Mouse (Mus musculus) layer of hippocampus, adult 18-20 months (tissue): ENCODE data around the gene Klhdc7a. TPM values are rescaled to one million over a fixed set of nuclear protein-coding genes. Genes with fewer than 3 reads are reported as not detected.
"Not testable (repeated sequence)": the region's sequence is repeated elsewhere in the genome, so short reads cannot be mapped to it uniquely, and the experiment has no call there.

Experiments
- DNase-seq, 2 experiments: peaks; one replicate each; pipeline ENCODE4 v3.0.0; 2022; ENCODE audit warnings: low spot score in 2 of 2
- long read RNA-seq: library from polyadenylated mRNA; stranded (forward); transcript quantifications from one replicate; pipeline ENCODE4 v2.0.0, GENCODE M21; 2021
- total RNA-seq, 2 experiments: library from RNA; stranded (reverse); gene quantifications; 2 replicates each; pipeline ENCODE4 v1.2.3; 2021

The Klhdc7a gene
- total RNA-seq = 10 to 100 TPM; 10.1 to 11.1 TPM
- long read RNA-seq, full-length matches to known transcripts = 3 of 4 reads
- long read RNA-seq, partial matches to known transcripts = 0 of 4 reads
- long read RNA-seq, other reads (novel, unspliced or antisense) = 1 of 4 reads

DNA sequence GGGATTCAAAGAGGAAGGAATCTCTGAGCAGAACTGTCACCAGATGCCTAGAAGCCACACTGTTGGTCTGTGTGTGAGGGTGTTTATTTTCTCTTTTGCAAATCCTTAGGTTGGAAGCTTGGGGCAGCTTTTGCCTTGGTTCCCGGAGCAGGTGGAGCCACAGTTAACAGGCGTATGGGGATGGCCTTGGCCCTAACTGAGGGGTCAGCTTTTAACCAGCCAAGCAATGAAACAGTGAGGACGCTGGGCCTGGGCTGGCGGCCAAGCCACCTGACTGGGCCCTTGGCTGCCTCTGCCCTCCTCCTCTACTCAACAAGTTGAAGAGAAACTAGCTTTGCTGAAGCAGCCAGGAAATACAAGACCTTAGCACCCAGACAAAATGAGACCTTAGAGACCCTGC lies at the start of gene Klhdc7a:
Klhdc7a (minus strand) TSS at position 105 of the 400 bp plus-strand sequence.
- peak; percentile 45 to 68 for DNase-seq

DNA sequence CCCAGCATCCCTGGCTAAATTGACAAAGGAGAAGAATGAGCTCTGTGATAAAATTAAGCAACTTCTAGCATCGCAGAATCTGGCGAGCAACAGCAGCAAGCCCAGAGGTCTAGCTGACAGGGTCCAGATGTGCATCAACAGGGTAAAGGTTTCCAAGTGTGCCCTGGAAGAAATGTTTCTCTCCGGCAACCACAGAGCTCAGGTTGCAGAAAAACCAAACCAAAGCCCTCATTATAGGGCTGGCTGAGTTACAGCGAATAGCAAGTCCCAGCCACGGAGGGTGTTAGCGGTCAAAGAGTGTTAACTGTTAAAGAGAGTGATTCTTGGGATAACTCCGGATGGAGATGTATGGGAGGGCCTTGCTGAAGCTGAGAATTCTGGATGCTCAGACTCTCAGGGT lies 48.1 kb upstream of the Klhdc7a start:
- no peak for DNase-seq

DNA sequence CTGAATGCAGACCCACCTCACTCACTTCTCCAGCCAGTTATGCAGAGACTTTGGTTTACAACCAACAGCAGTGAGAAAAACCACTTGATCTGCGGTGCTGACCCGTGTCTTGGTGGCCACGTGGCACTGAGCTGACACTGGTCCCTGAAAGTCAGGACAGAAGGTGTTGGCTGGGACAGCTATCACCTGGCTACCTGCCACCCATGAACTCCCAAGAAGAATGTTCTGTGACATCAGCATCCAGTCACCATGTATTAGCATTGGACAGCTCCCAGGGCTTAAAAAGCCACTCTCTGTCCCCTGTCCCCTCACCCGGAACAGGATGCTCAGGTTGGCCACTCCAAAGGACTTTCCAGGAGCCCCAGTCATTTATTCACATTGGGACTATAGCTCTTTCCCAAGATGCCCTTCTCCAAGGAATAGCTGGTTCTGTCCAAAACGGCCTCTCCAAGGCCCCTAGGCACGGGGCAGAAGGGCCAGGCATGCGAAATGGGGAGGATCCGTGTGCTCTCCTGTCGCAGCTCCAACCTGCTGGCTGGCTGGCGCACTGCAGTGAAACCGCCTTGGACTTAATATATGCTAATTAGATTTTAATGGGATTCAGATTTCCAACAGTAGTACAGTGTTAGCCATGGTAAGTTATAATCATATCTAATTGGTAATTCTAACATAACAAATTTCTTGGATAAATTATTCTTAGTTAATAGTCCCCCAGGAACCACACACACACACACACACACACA lies 43.1 kb upstream of the Klhdc7a start:
- no peak for DNase-seq

DNA sequence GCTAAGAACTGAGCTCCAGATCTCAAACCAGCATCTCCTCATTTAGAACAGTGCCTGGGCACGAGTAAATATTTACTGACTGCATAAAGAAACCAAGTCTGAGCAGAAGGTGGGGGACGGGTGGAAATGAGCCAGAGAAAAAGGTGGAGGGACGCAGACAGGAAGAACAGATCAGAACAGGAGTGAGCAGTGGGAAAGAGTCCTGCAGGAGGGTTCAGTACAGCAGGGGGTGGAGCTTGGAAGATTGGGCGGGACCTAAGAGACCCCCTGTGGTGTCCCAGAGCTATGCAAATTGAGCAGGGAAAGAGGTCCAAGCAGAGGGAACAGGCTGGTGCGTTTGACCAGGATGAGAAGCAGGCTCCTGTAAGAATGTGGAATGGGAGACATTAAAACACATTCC lies 37.1 kb upstream of the Klhdc7a start:
- no peak for DNase-seq

DNA sequence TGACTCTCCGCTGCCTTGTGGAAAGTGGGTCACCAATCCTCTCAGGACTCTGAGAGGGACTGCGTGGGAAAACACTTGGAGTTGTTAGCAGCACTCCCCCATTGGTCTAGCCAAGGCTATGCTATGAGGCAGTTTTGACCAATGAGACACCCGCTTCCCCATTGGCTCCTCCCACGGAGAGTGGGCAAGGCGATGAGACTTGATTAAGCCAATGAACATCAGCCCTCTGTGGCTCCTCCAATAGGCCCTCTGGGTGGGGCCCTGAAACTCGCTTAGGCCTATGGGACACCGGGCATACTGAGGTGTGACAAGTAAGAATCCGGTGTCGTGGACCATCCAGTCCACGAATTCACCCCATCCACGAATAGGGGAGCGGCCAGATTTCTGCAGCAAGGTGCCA lies 36.3 kb upstream of the Klhdc7a start:
- DNase-seq = peak; percentile 45 to 57

DNA sequence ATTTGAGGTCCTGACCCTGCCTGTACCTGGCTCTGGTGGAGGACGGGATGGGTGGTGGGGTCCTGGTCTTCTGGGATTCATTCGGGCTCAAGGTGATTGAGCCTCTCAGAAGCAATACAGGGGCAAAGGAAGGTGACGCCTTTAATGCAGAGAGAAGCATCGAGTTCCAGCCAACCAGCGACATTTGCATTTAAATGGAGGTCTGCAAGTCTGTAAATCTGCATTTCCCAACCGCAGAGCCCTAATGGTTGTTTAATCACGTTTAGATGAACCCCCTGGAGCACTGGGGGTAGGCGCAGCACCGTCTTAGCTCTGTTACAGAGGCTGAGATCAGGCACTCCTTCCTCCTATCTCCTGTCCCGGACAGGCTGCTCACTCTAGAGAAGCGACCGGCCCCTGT lies 34.2 kb upstream of the Klhdc7a start:
- no peak for DNase-seq

DNA sequence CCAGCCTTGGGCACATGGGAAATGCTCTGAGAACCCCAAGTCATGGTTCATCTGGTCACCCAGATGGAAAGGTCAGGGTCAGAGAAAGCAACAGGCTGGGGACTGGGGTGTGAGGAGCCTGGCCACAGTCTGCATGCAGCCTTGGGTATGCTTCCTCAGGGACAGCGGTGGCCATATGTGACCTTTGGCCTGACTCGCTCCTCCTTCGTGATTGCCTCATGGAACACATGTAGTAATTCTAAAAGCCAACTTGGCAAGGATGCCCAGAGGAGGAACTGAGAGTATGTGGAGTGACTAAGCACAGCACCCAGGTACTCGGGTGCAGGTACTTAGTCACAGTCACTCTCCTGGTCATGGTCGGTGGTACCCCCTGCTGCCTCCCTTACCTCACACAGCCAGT lies 33.1 kb upstream of the Klhdc7a start:
- DNase-seq = no peak

DNA sequence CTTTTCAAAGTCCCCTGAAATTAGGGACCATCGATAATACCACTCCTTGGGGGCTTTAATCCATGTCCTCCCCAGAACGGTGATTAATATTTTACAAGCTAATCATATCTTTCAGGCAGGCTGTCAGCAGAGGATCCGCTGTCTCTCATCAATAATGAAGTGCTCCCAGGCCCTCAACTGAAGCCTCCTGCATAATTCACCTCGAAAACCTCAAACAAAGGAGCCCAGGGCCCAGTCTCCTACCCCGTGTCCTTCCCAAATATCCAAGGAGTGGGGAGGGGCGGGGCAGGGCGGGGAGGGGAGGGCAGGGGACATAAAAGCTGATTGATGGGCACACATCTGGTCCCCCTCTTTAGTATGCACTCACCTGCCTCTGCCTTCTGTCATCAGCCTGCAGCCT lies 31.2 kb upstream of the Klhdc7a start:
- no peak for DNase-seq

DNA sequence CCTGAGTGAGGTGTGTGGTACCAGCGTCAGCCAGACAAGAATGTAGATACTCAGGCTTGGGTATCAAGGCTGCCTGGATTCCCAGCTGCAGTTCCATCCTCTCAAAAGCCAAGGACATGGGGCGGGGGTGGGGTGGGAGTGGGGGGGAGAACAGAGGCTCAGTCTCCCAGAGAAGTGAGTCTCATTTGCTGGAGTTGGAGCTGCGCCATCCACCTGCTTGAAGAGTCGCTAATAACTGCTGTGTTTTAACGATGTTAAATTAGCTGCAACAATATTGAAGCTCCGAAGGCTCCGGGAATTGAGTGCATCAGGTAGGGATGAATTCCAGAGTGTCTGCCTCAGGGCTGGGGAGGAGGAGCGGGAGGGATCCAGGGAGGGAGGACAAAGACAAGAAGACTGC lies 27.8 kb upstream of the Klhdc7a start:
- no peak for DNase-seq

DNA sequence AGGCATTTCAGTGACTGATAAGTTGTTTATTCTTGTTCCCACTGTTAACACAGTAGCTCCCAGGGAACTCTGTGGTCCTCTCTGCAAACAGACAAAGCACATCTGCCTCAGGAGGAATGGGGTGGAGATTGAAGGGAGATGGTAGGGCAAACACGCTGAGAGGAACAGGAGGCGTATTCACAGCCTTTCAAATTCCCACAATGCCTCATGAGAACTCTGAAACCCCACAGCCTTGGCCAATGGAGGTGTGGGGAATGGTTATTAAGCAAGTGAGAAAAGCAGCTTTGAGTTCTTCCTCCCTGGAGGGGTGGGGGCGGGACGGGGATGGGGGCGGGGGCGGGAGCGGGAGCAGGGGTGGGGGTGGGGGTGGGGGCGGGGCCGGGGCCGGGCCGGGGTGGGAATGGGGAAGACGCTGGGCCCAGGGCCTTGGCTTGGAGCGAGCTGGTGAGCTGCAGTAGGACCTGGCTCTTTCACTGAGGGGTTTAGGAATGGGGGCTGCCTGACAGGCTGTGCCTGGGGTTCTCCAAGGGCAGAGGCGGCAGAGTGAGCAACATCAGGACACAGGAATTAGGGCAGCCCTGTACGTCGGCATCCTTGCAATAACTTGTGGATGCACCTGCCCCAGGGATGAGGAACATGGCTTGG lies 25.4 kb upstream of the Klhdc7a start:
- DNase-seq = no peak

DNA sequence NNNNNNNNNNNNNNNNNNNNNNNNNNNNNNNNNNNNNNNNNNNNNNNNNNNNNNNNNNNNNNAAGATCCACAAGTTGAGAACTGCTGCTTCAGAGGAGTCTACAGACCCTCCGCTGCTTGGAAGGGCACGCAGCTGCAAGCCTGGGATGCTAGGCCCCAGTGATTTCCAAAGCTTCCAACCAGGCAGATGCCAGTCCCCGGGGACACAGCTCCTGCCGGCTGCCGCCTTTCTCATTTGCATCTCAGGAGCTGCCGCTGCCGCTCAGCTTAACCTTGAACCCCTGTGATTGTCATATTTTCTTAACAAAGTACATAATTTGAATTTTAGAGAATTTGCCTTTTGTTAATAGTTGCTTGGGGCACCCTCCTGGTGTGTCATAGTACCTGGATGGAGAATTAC lies 19.1 kb upstream of the Klhdc7a start:
- no peak for DNase-seq

DNA sequence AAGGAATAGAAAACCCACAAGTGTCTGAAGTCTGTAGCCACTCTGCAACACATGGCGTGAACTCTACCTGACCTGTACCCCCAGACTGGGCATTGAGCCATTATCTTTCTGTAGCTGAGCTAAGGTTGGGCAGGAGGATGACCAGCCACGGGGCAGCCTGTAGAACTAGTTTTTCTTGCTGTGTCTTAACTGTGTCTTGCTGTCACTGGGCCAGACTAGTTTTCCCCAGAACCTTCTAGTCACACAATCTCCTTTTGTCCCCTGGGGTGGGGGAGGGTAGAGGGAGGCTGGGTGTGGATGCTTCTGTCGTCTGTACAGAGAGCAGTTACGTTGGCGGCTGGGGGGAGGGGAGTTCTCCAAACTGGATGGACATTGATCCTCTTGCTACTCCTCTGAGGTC lies 10.9 kb upstream of the Klhdc7a start:
- no peak for DNase-seq

DNA sequence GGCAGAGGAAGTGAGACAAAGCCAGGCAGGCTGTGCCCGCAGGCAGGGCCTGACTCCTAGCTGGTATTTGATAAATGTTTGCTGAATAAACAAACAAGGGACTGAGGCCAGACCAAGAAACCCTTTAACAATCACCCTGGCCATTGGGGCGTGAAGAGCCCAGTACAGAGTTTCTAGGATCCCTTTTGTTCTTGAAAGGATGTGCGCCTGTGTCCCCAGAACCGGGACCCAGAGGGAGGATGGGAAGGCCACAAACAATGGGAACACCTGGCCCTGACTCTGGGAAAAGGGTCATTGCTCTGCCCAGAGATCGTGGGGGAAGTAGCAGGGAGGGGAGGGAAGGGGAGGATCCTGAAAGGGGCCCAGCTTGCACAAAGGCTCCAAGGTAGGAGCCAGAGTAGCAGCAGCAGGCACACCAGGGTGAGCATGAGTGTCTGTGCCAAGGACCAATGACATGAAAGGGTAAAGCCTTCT lies 9.5 kb upstream of the Klhdc7a start:
- DNase-seq = no peak

DNA sequence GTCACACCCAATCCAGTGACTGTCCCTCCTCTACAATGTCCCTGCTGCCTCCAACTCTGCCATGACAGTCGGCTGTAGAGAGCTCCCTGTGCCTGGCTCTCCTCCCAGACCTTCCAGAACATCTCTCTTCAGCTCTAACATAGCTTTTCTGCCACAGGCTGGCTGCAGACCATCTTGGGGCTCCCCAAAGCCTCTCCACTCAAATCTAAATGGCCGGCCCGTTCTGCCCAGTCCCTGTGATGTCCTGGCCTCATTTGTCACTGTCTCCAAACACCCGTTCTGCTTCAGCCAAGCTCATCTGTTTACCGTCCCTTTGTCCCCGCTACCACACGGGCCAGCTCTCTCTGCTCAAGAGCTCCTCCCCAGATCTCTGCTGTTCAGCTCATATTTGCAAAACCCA lies 6.7 kb upstream of the Klhdc7a start:
- DNase-seq = peak in 1 of 2 experiments; percentile 16

DNA sequence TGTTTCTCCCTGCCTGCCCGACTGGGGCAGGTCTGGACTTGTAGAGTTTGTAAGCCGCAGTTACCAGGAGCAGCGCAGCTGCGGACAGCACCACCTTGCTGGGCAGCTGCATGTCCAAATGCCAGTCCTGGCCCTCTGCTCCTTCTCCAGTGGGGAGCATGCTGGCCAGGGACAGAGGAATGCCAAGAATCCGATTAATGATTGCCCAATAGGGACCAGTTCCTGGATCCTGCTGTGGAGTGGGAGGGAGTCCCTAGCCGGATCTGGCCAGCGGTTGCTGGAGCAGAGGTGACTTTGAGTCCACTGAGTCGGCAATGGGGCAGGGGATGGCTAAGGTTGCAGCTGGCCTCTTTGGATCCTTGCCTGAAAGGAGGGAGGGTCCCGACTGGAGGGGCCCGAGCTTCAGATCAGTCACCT lies 343 bp downstream of the Klhdc7a start:
- peak in 1 of 2 experiments; percentile 13 for DNase-seq

DNA sequence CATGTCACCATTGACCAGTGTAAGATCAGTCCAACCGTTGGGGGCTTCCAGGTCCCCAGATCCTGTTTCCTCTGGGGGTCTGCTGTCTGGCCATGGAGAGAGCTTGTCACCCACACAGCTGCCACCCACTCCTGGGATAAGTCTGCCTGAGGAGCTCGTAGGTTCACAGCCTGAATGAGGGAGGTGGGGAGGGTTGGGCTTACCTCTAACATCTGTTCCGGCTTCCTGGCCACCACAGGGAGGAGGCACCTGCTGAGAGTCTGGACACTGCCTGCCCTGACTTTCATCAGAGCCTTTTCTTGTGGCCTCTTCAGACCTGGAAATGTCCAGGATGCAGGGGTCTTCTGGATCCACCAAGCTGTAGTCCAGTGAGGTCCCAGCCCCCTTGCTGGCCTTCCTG lies 845 bp downstream of the Klhdc7a start:
- DNase-seq = no peak

DNA sequence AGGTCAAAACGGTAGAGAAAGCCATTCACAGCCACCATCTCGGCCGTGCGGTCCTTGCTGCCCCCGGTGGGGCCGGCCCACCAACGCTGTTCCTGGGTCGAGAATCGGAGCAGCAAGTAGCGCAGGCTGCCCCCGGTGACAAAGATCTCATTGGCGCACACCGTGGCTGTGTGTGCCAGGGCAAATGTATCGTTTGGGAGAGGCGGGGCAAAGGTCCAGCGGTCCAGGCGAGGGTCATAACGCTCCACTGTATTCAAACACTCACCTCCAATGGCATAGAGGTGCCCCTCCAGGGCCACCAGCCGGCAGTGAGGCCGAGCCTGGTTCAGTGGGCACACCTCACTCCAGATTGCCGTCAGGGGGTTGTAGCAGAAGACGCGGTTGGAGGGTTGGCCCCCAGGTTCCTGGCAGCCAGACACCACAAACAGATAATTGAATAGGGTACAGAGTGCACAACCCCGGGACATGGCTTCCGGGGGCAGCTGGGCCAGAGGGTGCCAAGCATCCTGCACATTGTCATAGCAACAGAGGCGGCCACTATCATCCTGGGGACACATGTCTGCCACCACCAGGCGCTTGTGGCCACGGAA lies 2.1 kb downstream of the Klhdc7a start:
- no peak for DNase-seq

DNA sequence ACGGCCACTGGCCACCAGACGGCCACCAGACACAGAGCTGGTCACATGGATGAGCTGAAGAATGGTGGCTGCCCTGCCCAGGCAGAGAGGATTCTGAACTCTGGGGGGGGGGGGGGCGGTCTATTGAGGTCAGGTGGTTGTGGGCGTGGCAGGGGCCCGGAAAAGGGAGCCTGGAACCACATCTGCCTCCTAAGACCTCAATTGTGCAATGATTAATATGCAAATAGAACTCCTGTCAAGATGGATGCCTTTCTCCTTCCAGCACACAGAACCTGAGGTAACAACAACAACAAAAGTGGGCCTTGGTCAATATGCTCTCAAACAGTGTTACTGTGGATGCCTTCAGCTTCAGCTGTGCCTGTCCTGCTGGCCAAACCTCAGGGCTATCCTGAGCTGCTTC lies 3.4 kb downstream of the Klhdc7a start:
- DNase-seq = no peak

DNA sequence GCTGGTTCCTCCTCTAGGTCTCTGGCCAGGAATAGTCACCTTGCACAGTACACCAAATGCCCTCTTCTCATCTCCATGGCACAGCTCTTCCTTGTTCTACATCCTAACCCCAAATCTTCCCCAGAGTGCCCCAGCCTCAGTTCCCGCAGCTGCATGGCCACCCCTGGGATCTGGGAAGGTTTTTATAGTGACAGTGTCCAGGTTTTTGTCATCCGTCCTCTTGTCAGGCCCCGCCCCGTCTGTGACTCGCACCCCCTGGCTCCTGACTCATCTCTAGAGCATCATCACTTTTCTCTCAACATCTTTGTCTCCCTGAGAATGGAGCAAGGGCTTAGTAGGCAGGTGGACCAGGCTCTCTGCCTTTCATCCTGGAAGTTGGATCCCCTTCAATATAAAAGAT lies 3.9 kb downstream of the Klhdc7a start:
- DNase-seq = no peak

DNA sequence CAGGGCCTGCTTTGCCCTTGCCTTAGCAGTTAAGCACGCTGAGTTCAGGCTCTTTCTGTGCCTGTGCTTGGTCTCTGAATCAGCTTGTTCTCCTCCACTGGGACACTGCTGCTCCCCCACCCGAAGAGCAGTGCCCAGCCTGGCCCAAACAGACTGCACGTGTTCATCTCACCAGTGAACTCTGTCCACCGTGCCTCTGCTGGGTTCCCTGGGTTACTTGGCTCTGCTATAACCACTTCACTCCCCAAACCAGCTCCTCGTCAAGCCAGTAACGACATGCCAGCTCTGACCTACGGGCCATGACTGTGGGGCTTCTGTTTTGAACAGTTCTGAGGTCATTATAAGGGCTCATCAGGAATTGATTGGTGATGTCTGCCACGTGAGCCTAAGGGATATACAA lies 4.8 kb downstream of the Klhdc7a start:
- peak in 1 of 2 experiments; percentile 26 for DNase-seq

DNA sequence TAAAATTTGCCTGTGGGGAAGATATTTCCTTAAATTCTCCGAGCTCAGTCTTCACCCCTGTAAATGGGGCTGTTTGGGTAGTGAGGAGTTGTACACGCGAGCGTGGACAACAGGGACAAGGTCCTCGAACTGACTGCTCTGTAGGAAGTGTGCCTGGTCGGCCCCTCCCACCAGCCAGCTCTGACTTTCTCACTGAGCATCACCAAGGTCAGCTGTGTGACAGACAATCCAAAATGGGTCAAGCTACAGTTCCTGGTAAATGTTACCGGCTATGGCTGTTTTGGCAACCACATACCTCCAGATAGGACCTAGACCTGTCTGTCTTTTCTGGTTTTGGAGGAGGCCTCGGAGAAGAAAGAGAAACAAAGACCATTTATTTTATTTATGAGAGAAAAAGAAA lies 6.0 kb downstream of the Klhdc7a start:
- no peak for DNase-seq

DNA sequence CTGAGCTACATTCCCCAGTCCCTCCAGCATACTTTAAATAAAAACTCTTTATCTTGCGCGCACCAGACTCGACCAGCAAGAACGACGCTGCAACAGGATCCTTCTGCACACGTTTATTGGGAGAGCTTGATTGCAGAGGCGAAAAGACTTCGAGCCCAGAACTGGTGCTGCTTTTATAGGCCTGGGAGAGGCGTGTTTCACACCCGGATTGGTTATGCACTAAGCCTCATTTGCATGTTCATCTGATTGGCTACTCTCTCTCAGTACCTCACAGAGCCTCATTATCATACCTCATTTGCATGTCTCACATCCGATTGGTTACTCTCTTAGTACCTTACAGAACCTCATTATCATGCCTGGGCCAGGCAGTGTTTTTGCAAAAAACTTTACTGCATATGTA lies 6.5 kb downstream of the Klhdc7a start:
- DNase-seq = not testable (repeated sequence)
